Mouse (Mus musculus) neural tube, embryonic 13.5 days (tissue): ENCODE data around the gene Zfp423. TPM values are rescaled to one million over a fixed set of nuclear protein-coding genes. Genes with fewer than 3 reads are reported as not detected.

ENCODE experiments used
- ATAC-seq: fragments of 200-750 bp; cut with Nextera tagmentation; 2 replicates; pipeline ENCODE4 v1.8.0; 2017; ENCODE audit warnings: low read depth, mild to moderate bottlenecking, moderate TSS enrichment, moderate library complexity
- H3K27ac ChIP-seq: fragments of 300-500 bp; sonication (generic); replicated peaks from 2 replicates; pipeline ENCODE4 v1.5.1; 2015; ENCODE audit warnings: moderate library complexity, mild to moderate bottlenecking, inconsistent platforms
- H3K27me3 ChIP-seq: fragments of 300-500 bp; sonication (generic); 2 replicates; pipeline ENCODE4 v1.6.1; 2015; ENCODE audit warnings: mild to moderate bottlenecking, inconsistent platforms
- H3K36me3 ChIP-seq: fragments of 300-500 bp; sonication (generic); 2 replicates; pipeline ENCODE4 v1.6.1; 2015; ENCODE audit warnings: mild to moderate bottlenecking, inconsistent platforms
- H3K4me1 ChIP-seq: fragments of 300-500 bp; sonication (generic); replicated peaks from 2 replicates; pipeline ENCODE4 v1.6.1; 2015; ENCODE audit warnings: inconsistent platforms
- H3K4me2 ChIP-seq: fragments of 300-500 bp; sonication (generic); 2 replicates; pipeline ENCODE4 v1.6.1; 2015; ENCODE audit warnings: inconsistent platforms, mild to moderate bottlenecking, moderate library complexity
- H3K4me3 ChIP-seq: fragments of 300-500 bp; sonication (generic); 2 replicates; pipeline ENCODE4 v1.5.1; 2015; ENCODE audit warnings: mild to moderate bottlenecking, inconsistent platforms
- H3K9ac ChIP-seq: fragments of 300-500 bp; sonication (generic); 2 replicates; pipeline ENCODE4 v1.6.1; 2015; ENCODE audit warnings: moderate library complexity, mild to moderate bottlenecking, inconsistent platforms
- H3K9me3 ChIP-seq: fragments of 300-500 bp; sonication (generic); 2 replicates; pipeline ENCODE4 v1.6.1; 2016; ENCODE audit warnings: inconsistent platforms
- WGBS: fragments of 180-500 bp; shearing (Covaris S2); methylation state at CpG from one replicate; pipeline ENCODE4 v1.1.7; 2015; 5-methylcytosine and 5-hydroxymethylcytosine counted together
- polyA plus RNA-seq: library from polyadenylated mRNA; unstranded; fragments of >200 nt; fragmentation: Nextera tagmentation; extraction: Ambion mirVana; gene quantifications from 2 replicates; pipeline ENCODE4 v1.2.1, GENCODE M21; 2015

Zfp423 gene
- polyA plus RNA-seq, 1 experiment from 2014 or later: 35.5 TPM

- no peak overlapping the region for H3K4me2 ChIP-seq
Observed at GRCm38 (mm10) chr8:87645371-87645770, 314.0 kb downstream of the Zfp423 start.

GRCm38 (mm10) chr8:87640930-87641329 is 318.5 kb downstream of the Zfp423 start:
- no peak overlapping the region for H3K4me2 ChIP-seq
- H3K4me1 ChIP-seq: peaks cover 17% of the 10 kb centered on the region
- H3K9ac ChIP-seq: no peak overlapping the region
- H3K4me3 ChIP-seq: no peak overlapping the region
- no peaks in the 10 kb centered on the region for H3K36me3 ChIP-seq
- WGBS: 37% methylated on average over 3 of the region's 3 CpGs
- no peak for ATAC-seq
- H3K27me3 ChIP-seq: no peaks in the 10 kb centered on the region
- H3K27ac ChIP-seq: no peak overlapping the region
- no peaks in the 10 kb centered on the region for H3K9me3 ChIP-seq

More at GRCm38 (mm10) chr8:87645371-87645770, 314.0 kb downstream of the Zfp423 start:
- Histone ChIP-seq H3K9me3 (no peaks in the 10 kb centered on the region), H3K4me3 (no peak overlapping the region), H3K4me1 (peaks cover 35% of the 10 kb centered on the region), H3K9ac (no peak overlapping the region), H3K27me3 (no peaks in the 10 kb centered on the region), H3K36me3 (no peaks in the 10 kb centered on the region), H3K27ac (peak overlapping the region; percentile 76)
- peak; percentile 88 for ATAC-seq
- 20% methylated on average over 6 of the region's 6 CpGs for WGBS

- H3K27me3 ChIP-seq: no peaks in the 10 kb centered on the region
- H3K4me1 ChIP-seq: no peaks in the 10 kb centered on the region
- H3K4me3 ChIP-seq: no peak overlapping the region
- no peak overlapping the region for H3K4me2 ChIP-seq
- H3K36me3 ChIP-seq: no peaks in the 10 kb centered on the region
- 85% methylated on average over 11 of the region's 11 CpGs for WGBS
- H3K27ac ChIP-seq: no peak overlapping the region
- H3K9ac ChIP-seq: no peak overlapping the region
- ATAC-seq: no peak
- H3K9me3 ChIP-seq: no peaks in the 10 kb centered on the region
Observed at GRCm38 (mm10) chr8:87636226-87636742, 323.1 kb downstream of the Zfp423 start.

GRCm38 (mm10) chr8:87631776-87632175 is 327.6 kb downstream of the Zfp423 start:
- no peak overlapping the region for H3K4me2 ChIP-seq
- H3K9me3 ChIP-seq: no peaks in the 10 kb centered on the region
- no peaks in the 10 kb centered on the region for H3K4me1 ChIP-seq
- WGBS: 91% methylated on average over 7 of the region's 7 CpGs
- H3K9ac ChIP-seq: no peak overlapping the region
- ATAC-seq: no peak
- no peak overlapping the region for H3K27ac ChIP-seq
- no peak overlapping the region for H3K4me3 ChIP-seq
- H3K36me3 ChIP-seq: no peaks in the 10 kb centered on the region
- H3K27me3 ChIP-seq: no peaks in the 10 kb centered on the region

GRCm38 (mm10) chr8:87629656-87630055 is 329.7 kb downstream of the Zfp423 start:
- no peak overlapping the region for H3K27ac ChIP-seq
- no peaks in the 10 kb centered on the region for H3K4me1 ChIP-seq
- no peaks in the 10 kb centered on the region for H3K27me3 ChIP-seq
- H3K4me2 ChIP-seq: no peak overlapping the region
- WGBS: 32% methylated on average over 6 of the region's 6 CpGs
- H3K9ac ChIP-seq: no peak overlapping the region
- no peak for ATAC-seq
- no peak overlapping the region for H3K4me3 ChIP-seq
- no peaks in the 10 kb centered on the region for H3K36me3 ChIP-seq
- H3K9me3 ChIP-seq: no peaks in the 10 kb centered on the region

GRCm38 (mm10) chr8:87621181-87621580 is 338.2 kb downstream of the Zfp423 start:
- no peaks in the 10 kb centered on the region for H3K9me3 ChIP-seq
- no peak overlapping the region for H3K4me3 ChIP-seq
- peak; percentile 44; the same call in 1 of the 2 replicates for ATAC-seq
- peaks cover 24% of the 10 kb centered on the region for H3K4me1 ChIP-seq
- H3K9ac ChIP-seq: no peak overlapping the region
- no peak overlapping the region for H3K4me2 ChIP-seq
- no peaks in the 10 kb centered on the region for H3K36me3 ChIP-seq
- 80% methylated on average over 12 of the region's 12 CpGs for WGBS
- H3K27ac ChIP-seq: peak overlapping the region; percentile 68
- H3K27me3 ChIP-seq: no peaks in the 10 kb centered on the region

GRCm38 (mm10) chr8:87620225-87620624 is 339.2 kb downstream of the Zfp423 start:
- H3K27me3 ChIP-seq: no peaks in the 10 kb centered on the region
- H3K27ac ChIP-seq: peak overlapping the region; percentile 68
- no peak overlapping the region for H3K4me3 ChIP-seq
- peaks cover 27% of the 10 kb centered on the region for H3K4me1 ChIP-seq
- no peak overlapping the region for H3K9ac ChIP-seq
- H3K4me2 ChIP-seq: no peak overlapping the region
- WGBS: 62% methylated on average over 6 of the region's 6 CpGs
- H3K36me3 ChIP-seq: no peaks in the 10 kb centered on the region
- H3K9me3 ChIP-seq: no peaks in the 10 kb centered on the region
- ATAC-seq: peak; percentile 78; the same call in 1 of the 2 replicates

- H3K27me3 ChIP-seq: no peaks in the 10 kb centered on the region
- H3K36me3 ChIP-seq: no peaks in the 10 kb centered on the region
- peaks cover 31% of the 10 kb centered on the region for H3K4me1 ChIP-seq
- peak overlapping the region; percentile 34; the same call in 1 of the 2 replicates for H3K27ac ChIP-seq
- ATAC-seq: no peak
- WGBS: 56% methylated on average over 2 of the region's 2 CpGs
- H3K4me3 ChIP-seq: no peak overlapping the region
- H3K9me3 ChIP-seq: no peaks in the 10 kb centered on the region
- no peak overlapping the region for H3K4me2 ChIP-seq
- H3K9ac ChIP-seq: no peak overlapping the region
Observed at GRCm38 (mm10) chr8:87619529-87619928, 339.9 kb downstream of the Zfp423 start.

GRCm38 (mm10) chr8:87619118-87619517 is 340.3 kb downstream of the Zfp423 start:
- ATAC-seq: no peak
- no peak overlapping the region for H3K9ac ChIP-seq
- no peak overlapping the region for H3K4me3 ChIP-seq
- H3K4me1 ChIP-seq: peaks cover 31% of the 10 kb centered on the region
- H3K9me3 ChIP-seq: no peaks in the 10 kb centered on the region
- no peaks in the 10 kb centered on the region for H3K27me3 ChIP-seq
- peak overlapping the region; percentile 34; the same call in 1 of the 2 replicates for H3K27ac ChIP-seq
- H3K4me2 ChIP-seq: no peak overlapping the region
- WGBS: 49% methylated on average over 7 of the region's 7 CpGs
- no peaks in the 10 kb centered on the region for H3K36me3 ChIP-seq

GRCm38 (mm10) chr8:87613701-87614100 is 345.7 kb downstream of the Zfp423 start:
- H3K4me1 ChIP-seq: peaks cover 8% of the 10 kb centered on the region
- no peaks in the 10 kb centered on the region for H3K36me3 ChIP-seq
- H3K4me3 ChIP-seq: no peak overlapping the region
- ATAC-seq: no peak
- no peak overlapping the region for H3K9ac ChIP-seq
- no peak overlapping the region for H3K27ac ChIP-seq
- no peaks in the 10 kb centered on the region for H3K27me3 ChIP-seq
- H3K9me3 ChIP-seq: no peaks in the 10 kb centered on the region
- WGBS: 96% methylated on average over 1 of the region's 1 CpGs
- H3K4me2 ChIP-seq: no peak overlapping the region

Other genes starting within 250 kb of the Zfp423 start
- 46.5 and 52.0 TPM in 2 replicates for gene Cnep1r1, start 159.2 kb upstream of the Zfp423 start, polyA plus RNA-seq
- 36.2 and 41.8 TPM in 2 replicates for gene Heatr3, start 178.3 kb upstream of the Zfp423 start, polyA plus RNA-seq
- gene Tent4b, start 239.6 kb upstream of the Zfp423 start, polyA plus RNA-seq: 10.0 and 11.2 TPM in 2 replicates